Mouse (Mus musculus) fat pad, adult 2 months (tissue): ENCODE measurements around the gene Lmf2.

Source experiments
- DNase-seq: peaks from one replicate; pipeline ENCODE4 v3.0.0-alpha.2; 2011; ENCODE audit warnings: low read depth, low spot score; ENCODE audit errors: extremely low read depth

Lmf2 gene

DNA sequence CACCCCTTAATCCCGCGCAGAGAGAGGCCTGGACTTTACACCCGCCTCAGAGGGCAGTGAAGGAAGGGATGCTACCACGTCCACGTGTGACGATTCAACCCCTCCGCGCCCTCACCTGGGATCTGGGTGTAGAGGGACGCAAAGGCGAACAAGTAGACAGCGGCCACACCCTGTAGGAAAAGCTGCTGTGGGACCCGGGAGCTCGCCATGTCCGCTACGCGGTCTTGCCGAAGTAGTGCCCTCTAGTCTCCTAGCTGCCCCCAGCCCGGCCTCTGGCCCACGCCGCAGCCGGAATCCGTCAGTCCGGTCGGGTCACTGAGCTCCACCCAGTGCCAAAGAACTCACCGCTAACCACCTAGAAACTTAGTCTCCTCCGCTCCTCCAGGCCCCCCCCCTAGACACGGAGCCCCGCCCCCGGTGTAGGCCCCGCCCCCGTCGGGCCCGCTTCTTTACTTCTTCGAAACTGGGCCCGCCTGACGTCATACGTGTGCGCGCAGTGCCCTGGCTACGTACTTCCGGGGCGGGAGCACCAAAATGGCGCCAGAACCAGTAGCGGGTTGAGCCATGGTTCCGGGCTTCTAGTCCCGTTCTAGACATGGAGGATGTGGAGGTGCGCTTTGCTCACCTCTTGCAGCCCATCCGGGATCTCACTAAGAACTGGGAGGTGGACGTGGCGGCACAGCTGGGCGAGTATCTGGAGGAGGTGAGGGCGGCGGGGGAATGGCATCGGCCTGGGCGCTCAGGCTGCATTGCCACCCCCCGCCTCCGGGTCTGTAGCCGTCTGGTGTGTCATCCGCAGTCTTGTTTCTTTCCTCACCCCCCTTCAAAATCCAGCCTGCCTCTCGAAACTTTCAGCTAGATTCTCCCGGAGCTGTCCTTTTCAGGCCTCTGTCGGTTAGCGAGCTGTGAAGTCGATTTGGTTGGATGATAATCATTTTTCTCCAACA is at the start of gene Lmf2, which contains the start of gene Ncaph2:
Gene Lmf2 (minus strand): TSS at position 419 of the 947 bp plus-strand sequence.
Gene Ncaph2 (plus strand): TSS at position 479 of the 947 bp plus-strand sequence.
- no peak for DNase-seq

DNA sequence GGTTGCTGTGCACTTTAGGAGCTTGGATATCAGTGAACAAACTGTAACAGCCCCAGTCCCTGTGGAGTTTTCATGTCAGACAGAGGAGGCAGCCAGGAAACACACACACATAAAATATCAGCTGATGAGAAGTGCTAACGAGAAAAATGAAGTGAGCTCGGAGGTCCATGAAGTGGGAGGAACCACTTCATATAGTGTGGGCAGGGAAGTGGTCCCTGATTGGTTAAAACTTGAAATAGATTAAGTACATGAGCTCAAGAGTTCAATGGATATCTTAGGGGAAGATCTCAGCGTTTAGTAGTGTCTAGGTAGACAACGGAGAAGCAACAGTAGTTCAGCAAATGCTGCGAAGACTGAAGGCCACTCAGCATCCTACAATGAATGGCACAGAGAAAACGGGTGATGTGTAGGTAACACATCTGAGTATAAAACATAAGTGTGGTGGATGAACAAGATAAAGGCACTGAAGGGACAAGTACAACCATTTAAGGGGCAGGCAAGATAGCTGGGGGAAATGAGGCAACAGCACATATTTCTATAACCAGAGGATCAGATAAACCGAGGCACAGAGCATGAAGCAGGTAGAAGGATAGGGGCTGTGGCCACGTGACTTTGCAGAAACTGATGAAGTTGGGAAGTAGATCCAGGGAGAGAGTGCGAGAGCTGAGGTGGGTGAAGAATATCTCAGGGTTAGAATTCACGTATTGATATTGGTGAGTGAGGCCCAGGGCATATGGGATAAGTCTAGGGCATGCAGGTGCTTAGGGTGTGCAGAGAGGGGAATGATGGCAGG is 49.6 kb upstream of the Lmf2 start:
- no peak for DNase-seq

DNA sequence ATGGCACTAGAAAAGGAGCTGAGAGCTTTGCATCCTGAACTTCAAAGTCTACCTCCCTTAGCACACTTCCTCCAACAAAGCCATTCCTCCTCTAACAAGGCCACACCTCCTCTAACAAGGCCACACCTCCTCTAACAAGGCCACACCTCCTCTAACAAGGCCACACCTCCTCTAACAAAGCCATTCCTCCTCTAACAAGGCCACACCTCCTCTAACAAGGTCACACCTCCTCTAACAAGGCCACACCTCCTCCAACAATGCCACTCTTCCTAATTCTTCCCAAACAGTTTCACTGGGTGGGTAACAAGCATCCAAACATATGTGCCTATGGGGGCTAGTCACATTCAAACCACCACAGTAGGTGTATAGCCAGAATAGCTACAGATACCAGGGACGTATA is 47.0 kb upstream of the Lmf2 start:
- no peak for DNase-seq

DNA sequence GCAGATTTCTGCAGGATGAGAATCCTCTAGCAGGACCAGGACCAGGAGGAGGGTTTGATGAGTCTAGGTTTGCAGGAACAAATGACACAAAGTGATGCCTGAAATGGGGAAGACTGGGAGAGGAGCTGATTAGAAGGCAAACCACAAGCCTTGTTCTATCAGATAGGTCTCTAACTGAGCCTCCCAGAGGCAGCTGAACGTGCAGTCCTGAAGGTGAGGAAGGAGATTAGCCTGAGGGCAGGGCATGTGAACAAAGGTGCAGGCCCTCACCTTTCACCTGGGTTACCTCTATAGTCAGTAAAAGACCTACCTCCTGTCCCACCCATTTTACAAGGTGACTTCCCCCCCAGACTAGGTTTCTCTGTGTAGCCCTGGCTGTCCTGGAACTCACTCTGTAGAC is 44.3 kb upstream of the Lmf2 start:
- no peak for DNase-seq

DNA sequence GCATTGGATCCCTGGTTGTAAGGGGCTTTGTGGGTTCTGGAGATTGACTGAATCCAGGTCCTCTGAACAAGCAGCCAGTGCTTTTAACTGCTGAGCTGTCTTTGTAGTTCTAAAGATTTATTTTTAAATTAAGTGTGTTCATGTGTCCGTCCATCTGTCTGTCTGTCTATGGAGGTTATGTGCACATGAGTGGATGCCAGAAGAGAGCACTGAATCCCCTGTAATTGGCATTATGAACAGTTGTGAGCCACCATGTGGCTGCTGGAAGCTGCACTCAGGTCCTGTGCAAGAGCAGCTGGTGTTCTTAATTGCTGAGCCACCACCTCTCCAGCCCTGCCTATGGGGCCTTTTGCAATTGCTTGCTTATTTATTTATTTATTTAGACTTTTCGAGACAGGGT is 42.7 kb upstream of the Lmf2 start:
- DNase-seq: no peak

DNA sequence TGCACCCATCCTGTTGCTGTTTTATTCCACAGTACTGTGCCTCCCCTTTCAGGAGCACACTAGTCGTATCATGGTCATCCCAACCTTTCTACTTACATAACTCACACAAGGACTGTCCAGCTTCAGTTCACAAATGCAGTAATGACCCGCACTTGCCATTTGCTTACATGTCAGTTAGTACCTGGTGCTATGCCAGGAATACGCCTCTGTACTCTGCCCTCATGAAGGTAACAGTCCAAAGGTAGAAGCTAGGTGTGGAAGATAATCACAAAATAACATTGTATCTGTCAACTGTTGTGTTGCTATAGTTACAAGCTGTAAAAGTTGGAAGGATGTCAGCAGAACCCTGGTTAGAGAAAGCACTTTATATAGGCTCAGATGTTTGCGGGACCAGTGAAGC is 41.4 kb upstream of the Lmf2 start:
- DNase-seq: no peak

DNA sequence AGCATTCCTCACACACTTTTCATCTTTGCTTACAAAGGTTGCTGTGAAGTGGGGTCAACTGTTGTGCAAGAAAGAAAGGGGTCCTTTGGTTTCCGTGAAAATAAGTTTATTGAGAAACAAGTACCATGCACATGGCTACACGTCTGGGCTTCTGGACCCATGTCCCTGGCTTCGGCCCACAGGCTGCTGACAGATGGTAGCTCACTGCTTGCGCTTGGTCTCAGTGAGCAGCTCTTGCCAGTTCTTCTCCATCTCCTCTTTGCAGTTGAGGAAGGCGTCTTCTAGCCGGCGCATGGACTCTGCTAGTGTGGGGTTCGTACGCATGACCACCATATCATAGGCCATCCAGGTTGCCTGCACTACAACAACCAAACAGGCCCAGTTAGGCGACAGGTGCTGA is 34.6 kb upstream of the Lmf2 start:
- no peak for DNase-seq

DNA sequence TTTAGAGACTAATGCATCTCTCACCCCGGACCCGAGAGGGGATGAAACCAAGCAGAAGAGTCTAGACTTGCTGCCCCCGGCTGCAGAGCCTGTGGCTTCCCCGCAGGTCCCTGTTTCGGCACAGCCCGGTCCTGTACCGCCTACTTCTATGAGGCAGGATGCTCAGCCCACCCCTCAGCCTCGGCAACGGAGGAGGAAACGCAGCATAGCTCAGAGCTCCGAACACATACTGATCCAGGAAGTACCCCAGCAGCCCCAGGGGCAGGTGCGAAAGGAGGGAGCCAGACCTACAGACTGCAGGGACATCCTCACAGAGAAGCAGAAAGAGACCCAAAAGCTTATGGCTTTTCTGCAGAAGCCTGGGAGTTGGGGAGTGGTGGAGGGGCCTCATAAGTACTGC is 31.7 kb upstream of the Lmf2 start:
- DNase-seq: no peak

DNA sequence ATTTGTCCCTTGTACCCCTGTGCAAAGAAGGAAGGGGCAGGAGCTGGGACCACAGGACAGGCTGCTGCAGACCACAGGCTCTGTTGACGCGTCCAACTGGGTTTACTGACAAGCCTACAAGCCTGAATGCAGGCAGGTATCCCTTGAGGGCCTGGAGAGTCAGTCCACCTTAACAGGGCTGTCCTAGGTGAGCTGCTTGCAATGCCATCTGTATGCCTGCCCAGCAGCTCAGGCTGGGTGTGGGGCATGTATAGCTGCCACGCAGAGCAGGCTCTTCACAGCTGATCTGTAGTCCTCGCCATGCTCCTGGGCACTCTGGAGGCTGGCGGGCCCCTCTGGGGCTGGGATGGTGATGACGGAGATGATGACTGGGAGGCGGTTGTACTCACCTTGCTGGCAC is 29.2 kb upstream of the Lmf2 start, which contains the start of gene Klhdc7b:
Gene Klhdc7b (plus strand): TSS at position 301 of the 400 bp plus-strand sequence.
- DNase-seq: no peak

DNA sequence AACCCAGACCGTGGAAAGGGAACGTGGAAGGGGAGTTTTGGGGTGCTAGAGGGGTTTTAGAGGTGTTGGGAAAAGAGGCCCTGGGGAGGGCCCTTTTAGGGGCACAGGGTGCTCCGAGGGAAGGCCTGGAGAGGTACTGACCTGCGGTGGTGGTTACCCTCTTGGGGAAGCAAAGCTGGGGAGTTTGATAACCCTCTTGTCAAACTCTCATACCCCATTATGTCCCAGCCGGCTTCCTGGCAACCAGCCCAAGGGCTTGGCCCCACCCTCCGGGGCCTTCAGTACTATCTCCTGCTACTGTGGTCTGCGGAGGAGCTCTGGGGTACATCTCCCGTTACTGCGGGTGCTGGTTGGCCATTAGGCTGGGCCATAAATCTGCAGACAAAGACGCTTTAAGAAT is 24.0 kb upstream of the Lmf2 start:
- DNase-seq: no peak

DNA sequence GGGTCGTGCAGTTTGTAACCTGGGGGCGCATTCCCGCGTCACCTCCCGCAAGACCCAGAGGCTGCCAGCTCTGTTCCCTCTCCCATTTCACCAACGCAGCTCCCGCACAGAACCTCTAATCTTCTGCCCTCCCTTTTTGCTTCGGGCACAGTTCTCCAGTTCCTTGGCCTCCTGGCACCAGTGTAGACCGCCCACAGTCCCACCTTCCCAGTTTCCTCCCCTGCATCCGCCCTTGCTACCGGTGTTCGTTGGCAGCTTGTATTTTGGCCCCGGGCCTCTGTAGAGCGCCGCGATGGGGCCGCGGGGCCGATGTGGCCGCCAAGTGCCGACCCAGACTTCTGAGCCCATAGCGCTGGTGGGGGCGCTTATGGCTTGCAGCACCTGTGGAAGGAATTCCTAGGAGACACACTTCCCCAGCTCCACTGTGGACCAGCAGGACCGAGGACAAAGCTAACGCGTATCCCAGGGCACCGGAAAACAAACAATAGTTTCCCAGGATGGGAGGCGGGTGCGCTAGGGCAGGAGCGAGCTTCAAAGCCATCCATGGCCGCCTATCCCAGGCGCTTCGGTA is 23.5 kb upstream of the Lmf2 start, which contains the start of gene Odf3b:
Gene Odf3b (minus strand): TSS at position 452 of the 571 bp plus-strand sequence.
- DNase-seq: no peak

DNA sequence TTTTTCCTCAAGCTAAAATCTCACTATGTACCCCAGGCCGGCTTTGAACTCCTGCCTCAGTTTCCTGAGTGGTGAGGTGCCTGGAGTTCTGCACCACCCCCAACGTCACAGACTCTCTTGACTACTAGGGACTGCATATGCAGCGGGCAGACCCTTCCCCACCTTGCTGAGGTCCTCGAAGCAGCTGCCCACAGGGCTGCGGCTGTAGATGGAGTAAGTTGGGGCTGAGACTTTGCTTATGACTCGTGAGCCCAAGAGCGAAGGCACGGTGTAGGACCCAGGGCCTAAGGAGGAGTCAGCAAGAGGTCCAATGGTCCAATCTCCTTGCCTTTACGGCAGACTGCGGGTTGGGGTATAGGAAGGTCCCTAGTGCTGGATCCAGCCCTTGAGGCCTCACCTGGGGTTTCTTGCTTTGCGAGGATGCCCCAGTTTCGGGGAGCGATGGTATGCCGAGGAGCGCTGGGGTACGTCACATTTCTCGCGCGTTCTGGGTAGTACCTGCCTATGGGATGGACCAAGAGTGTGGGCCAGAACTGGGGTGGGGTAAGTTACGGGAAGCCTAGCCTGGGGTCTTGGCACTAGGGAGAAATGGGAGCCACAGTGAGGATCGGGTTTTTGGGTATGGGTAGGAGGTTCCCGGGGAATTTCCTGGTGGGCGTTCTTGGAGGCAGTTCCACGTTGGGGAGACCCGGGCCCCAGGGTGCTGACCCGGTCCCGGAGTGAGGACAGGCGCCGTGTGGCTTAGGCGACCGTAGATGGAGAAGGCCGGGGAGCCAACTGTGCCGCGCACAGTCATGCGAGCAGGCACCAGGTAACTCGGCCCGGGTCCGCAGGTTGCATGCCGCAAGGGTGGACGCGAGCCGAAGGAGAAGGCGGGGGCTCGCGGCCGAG is 22.7 kb upstream of the Lmf2 start:
- DNase-seq: no peak

DNA sequence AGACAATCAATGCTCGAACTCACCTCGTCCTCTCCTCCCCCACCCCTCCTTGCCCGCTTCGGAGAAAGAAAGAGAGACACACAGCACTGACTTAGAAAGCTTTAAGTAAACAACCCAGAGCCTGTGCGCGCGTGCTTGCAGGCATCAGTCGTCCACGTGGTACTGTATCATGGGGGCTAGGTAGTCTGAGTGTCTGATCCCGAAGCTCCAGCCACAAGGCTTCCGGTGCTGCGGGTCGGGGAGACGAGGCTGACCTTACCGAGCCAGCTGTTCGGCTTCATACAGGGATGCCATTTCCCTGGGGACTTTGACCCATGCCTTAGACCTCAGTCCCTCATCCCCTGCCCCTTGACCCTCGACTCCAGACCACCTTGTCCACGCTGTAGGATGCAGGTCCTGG is 21.9 kb upstream of the Lmf2 start:
- DNase-seq: no peak

DNA sequence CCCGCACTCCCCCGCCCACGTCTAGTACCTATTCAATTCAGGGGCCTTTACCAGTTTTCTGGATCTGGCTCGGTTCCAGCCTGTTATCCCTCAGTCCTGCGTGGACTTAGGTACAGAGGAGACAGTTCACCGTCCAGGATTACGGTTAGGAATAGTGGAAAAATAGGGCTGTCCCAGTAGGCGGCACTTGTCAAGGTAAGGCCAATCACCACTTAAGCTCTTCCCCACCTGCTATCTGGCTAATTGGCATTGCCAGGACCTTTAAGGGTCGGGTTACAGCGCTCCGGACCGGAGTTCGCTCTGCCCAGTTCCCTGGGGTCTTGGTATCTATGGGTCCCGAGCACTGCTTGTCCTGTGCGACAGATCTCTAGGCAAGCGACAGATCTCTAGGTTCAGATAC is 21.5 kb upstream of the Lmf2 start, which contains the start of gene Tymp:
Gene Tymp (minus strand): TSS at position 83 of the 400 bp plus-strand sequence.
- DNase-seq: no peak

DNA sequence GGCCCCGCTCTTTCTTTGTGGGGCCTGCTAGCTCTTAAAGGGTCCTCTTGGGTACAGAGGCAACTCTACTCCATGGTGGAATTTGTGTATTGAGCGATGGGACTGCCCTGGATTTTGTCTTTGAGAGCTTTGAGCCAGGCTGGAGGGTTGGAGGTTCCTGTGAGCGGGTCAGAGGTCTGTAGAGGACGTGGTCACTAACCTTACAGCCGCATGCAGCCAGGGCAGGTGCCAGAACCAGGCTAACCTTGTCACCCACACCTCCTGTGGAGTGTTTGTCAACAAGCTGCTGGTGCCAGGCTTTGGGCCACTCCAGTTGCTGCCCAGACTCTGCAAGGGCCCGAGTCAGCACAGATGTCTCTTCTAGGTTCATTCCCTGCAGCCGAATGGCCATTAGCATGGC is 20.6 kb upstream of the Lmf2 start:
- DNase-seq: no peak

DNA sequence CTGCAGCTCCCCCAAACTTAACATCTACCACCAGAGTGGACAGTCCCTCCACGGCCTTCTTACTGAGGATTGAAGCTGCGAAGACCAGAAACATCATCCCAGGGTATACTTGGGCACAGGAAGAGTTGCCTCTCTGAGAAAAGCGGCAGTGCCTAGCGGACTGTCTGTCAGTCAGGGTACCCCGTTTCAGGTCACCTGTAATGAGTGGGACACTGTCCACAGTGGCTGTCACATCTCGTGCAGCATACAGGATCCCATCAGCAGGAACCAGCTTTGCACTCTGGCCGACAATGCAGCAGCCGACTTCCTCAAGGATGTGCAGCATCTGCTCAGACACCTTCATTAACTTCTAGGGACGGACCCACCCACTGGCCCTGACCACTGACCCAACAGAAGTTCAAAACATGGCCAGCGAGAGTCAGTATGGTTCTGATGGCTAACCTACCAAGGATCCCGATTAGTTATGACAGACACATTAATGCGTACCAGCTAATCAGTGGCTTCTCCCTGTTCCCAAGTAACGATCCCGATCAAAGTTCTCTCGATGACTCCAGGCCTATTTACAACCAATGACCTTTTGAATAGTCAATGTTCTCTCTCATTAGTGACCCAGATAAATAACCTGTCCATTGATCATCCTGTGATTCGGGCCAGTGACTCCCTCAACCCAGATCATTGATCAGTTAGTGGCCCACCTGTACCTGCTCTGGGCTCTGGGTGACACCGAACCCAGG is 19.5 kb upstream of the Lmf2 start:
- no peak for DNase-seq

DNA sequence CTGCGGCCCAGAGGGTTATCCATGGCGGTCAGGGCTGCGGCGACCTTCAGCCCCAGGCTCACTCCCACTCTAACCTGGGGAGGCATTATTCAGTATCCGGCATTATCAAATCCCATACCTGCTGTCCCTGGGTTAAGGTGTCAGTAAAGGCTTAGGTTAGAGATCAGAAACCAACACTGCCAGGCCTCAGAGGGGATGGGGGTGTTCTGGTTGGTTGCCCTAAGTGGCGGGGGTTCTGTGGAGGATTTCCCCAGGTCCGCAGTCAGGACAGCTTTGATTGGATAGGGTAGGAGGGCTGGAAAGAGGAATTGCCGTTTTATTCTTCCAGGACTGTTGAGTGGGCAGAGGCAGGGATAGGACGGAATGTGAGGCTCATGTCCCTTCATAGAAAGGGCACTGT is 18.9 kb upstream of the Lmf2 start:
- DNase-seq: no peak

DNA sequence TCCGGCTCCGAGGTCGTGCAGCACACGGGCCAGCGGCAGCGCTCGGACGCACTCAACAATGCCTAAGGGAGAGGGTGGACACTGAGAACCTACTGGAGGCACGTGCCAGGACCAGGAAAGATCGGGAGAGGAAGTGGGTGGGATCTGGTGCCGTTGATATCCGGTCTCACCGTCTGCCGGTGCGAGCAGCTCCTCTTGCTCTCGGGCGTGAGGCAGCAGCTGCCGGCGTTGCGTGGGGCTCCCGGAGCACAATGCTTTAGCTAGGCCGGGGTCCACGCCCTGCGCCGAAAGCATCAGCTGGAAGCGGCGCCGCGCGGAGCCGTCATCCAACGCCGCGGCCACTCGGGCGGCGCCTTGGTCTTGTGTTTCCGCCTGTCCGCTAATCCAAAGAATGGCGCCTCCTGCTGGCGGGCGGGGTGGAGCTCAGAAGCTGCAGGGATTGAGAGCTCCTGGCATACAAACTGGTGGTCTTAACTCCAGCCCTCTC is 18.3 kb upstream of the Lmf2 start, which contains the start of gene Sco2:
Gene Sco2 (minus strand): TSS at position 85 of the 487 bp plus-strand sequence.
- no peak for DNase-seq

DNA sequence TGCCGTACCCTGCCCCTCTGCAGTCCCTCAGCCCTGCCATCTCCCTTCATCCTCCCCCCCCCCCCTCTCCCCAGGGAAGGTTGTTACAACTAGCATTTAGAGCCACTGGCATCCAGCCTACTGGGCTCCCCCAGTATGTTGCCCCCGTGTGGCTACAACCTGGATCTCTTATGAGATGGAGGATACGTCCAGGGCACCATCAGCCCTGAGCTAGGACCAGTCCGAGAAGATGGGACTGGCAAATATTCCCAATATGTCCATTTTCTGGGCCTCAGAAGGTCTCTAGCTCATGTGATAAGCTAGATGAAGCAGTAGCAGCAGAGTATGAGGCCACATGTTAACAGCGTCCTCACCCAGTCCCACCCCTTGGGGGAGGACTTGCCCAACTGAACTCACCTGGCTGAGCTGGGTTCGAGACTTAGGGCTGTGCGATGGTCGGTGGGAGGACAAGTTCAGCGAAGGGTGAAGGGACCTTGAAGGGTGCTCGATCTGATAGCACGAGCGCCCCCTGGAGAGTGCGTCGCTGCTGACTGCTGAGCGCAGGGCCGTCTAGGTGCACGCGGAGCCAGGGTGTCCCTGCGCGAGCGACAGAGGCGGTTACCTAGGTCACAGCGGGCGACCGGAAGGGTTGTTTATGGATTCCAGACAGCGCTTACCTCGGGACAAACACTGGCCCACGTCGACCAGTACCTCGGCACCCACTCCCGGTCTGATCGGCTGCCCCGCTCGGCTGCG is 17.7 kb upstream of the Lmf2 start:
- DNase-seq: no peak
